Mouse (Mus musculus): ENCODE measurements around the gene Kif1b.

- TF ChIP-seq CTCF (IDR thresholded peaks at IDR 0.05; ENCODE audit: low read depth) (no peak), EP300 (IDR thresholded peaks at IDR 0.05; ENCODE audit: low read depth) (no peak)
Measured at GRCm38 (mm10) chr4:149173661-149174060, 133.8 kb downstream of the Kif1b start.

Data from liver, embryonic 14.5 days (tissue).